Mouse (Mus musculus) layer of hippocampus, postnatal 14 days (tissue): ENCODE measurements around the gene Fgfr2. TPM values are rescaled to one million over a fixed set of nuclear protein-coding genes. Genes with fewer than 3 reads are reported as not detected.

Experiments
- DNase-seq, 2 experiments: peaks; one replicate each; pipeline ENCODE4 v3.0.0; 2021 to 2022; ENCODE audit warnings: low spot score in 2 of 2, mixed read lengths in 1 of 2
- total RNA-seq, 2 experiments: library from RNA; stranded (reverse); gene quantifications; 2 replicates each; pipeline ENCODE4 v1.2.3; 2021

Gene Fgfr2
- total RNA-seq, 2 experiments from 2014 or later: 38.3 to 40.2 TPM

- DNase-seq: no peak
Measured at GRCm38 (mm10) chr7:132437431-132437830, 685.7 kb downstream of the Fgfr2 start.

GRCm38 (mm10) chr7:132435486-132436055 is 687.6 kb downstream of the Fgfr2 start:
- no peak for DNase-seq

DNA sequence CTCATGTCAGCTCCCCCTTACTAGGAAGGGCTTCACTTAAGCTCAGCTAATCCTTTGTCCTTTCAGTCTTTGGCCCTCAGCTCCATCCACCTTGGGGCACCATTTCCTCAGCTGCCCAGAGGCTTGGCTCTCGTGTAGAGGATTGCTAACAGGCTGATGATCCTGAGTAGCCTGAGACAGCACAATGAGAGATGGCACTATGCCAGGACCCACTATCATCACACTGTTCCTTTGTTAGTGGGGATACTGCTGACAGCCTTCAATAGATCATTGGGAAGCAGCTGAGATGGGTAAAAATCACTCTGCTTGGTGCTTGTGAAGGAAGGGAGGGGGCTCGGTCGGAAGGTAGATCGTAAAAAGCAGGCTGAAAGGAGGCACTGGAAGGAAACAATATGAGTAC is 693.8 kb downstream of the Fgfr2 start:
- DNase-seq: no peak

- no peak for DNase-seq
Measured at GRCm38 (mm10) chr7:132428308-132428707, 694.8 kb downstream of the Fgfr2 start.

- DNase-seq: no peak
Measured at GRCm38 (mm10) chr7:132426069-132426468, 697.1 kb downstream of the Fgfr2 start.

- DNase-seq: no peak
Measured at GRCm38 (mm10) chr7:132425364-132425999, 697.7 kb downstream of the Fgfr2 start.

DNA sequence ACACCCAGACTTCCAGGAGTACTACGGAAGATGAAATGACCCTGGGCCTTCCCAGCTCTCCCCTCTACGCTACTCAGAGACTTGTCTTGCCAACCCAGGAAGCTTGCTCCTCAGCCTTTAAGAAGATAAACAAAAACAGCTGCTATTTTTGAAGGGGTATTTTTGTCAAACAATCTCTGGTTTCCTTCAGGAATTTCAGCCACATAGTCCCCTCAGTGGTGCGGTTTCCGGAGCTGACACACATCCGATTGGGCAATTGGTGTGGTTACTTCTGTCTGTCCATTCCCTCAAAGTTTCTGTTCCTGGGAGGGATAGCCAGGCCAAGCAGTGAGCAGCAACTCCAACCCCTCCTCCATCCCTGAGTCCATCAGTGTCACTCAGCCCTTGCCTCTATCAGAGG is 699.6 kb downstream of the Fgfr2 start:
- no peak for DNase-seq

DNA sequence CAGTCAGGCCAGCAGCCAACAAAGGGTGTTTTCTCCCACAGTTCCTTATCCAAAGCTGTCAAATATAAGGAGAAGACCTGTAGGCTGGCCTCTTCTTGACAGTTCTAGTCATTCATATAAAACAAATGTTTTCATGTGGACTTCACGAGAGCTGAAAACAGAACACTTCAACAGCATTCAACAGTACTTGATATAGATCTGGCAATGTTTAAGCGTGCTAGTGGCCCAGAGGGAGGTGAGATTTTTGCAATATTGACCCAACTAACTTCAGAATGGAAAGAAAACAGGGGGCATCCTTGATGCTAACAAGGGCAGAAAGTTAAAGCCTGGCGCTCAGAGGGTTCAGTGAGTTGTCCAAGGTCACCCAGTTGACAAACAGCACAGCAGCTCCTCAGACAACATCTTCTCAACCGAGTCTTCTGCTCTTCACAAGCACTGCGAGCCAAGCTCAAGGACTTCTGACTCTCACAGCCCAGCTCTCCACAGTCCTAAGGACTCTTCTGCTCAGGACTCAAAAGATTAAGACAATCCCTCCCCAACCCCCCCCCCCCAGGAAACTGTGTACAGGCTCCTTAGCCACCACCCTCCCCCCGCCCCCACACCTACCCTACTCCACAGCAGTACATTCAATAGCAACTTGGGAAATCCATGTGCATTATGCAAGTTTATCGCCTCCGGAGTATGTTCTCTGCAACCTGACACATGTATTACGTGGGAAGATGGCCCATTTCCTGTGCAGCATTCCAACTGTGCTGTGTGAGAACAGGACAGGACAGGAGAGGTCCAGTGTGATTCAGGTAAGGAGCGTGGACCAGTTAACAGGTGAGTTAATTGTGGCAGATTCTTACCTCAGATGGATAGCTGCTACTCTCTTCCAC is 703.5 kb downstream of the Fgfr2 start:
- DNase-seq: no peak

DNA sequence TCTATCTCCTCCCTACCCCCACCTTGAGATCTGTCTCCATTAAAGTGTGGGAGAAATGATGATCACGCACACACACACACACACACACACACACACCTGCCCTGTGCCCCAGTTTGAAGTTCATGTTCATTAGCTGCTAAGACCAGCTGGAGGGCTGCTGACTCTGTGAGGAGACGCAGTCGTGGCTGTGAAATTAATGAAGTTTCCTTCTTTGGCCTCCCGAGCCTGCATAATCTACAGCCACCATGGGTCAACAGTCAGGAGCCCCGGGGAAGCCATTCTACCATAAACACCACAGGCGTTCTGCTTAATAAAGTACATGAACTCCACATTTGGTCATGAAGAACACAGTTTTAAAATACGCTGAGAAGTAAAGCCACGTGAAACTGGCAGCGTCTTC is 706.3 kb downstream of the Fgfr2 start:
- no peak for DNase-seq

DNA sequence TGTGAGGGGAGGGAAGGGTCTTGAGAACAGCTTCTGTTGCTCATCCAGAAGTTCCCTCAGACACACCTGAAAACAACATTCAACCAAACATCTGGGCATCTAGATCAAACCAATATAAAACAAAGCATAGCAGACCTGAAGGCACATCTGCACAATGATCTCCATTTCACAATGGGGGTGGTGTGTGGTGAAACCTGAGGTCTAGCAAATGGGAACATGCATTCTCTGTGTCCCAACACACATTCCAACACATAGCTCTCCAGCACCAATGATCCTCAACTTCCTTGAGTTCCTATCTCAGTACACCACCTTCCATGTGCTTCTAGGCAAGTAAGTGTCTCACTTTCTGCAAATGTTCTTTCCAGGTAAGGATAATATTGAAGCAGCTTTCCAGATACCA is 707.3 kb downstream of the Fgfr2 start:
- DNase-seq: no peak

DNA sequence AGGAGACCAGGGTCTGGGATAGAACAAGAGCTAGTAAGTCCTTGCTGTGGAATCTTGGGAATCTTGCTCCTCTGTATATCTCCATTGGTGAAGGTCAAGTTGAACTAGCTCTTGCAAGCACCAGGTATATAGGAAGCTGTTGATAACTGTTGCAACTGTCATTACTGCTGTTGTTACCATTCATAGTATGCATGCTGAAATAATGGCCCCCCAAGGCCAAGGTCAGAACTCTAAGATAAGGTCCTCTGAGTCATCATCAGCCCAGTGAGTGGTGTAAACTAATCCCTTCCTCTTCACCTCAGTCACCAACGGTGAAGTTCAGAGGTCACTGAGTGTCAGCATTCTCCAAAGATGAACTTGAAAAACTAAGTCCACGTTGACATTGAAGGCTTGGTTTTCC is 710.6 kb downstream of the Fgfr2 start:
- no peak for DNase-seq

DNA sequence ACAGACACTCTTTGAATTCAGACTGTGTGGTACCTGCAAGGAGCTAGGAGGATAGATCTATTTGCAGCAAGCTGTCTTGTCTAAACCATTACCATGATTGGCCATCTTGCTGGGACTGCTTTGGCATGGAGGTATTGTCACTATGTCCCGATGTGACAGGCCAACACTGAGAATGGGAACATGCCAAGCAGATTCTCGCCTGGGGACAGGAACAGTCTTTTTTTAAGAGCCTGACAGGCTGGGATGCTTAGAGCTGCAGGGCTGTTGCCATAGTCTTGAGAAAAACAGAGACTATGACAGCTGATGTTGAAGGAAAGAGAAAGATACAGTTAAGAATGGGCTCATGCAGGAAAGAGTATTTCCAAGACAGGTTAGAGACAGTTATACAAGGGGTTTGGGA is 711.4 kb downstream of the Fgfr2 start:
- DNase-seq: no peak

DNA sequence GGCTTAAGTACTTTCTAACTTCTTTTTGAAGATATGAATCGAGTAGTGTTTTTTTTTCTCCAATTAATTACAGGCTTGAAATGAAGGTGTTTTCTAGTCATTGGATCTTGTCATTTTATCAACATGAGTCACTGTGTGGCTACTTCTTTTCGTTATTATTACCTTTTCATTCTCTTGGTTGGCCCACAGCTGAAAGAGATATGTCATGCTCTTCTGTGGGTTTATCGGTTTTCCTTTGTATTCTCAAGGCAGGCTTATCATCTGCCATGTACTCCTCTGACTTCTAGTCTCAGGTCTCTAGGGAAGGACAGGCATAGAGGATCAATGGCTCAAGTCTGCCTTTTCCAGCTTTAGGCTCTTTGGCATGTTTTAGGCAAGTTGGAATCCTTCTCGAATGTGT is 712.2 kb downstream of the Fgfr2 start:
- DNase-seq: no peak

- DNase-seq: no peak
Measured at GRCm38 (mm10) chr7:132409890-132410289, 713.3 kb downstream of the Fgfr2 start.

- DNase-seq: no peak
Measured at GRCm38 (mm10) chr7:132402377-132403084, 720.6 kb downstream of the Fgfr2 start.

DNA sequence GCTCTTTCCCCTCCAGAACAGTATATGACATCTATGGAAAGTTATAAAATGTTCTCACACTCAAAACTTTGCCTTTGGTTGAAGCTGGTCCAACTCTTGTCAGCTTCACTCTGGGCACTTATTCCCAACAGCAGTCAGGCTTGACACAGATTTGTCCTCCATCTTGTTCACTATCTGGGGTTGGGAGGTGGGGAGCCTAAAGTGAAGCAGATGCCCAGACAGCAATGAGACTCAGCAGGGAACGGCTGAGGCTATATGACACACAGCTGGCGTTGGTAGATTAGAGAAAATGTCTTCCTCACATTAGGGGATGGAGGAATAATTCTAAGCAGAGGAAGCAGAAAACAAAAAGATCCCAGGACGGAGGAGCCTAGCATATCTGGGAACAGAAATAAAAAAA is 724.7 kb downstream of the Fgfr2 start:
- DNase-seq: no peak

DNA sequence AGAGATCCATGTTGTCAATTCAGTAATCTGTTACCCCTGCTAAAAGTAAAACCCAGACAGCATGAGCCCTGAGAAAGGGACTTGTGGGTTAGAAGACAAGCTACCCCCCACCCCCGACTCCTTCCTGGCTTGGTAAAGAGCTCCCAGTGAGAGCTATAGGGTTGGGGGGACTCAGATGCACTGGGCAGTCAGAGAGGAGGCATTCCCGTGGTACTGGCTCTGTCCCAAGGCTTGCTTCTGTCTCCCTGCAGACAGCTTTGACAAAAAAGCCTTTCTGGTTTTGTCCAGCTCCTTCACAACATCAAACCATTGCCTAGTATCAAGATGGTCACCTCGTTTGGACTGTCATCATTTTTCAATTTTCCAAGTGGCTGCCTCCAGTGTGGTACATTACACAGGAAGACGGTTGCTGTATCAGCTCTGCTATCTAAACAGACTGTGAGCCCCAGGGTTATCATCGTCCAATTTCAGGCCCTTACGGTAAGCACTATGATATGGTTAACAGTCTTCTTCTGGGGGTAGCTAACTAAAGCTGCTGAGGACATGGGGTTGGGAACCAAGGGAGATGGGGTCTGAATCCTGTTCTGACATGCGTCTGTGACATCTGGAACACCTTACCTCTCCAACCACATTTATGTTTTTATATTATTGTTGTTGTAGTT is 726.4 kb downstream of the Fgfr2 start:
- no peak for DNase-seq

- no peak for DNase-seq
Measured at GRCm38 (mm10) chr7:132393582-132394175, 729.5 kb downstream of the Fgfr2 start.

DNA sequence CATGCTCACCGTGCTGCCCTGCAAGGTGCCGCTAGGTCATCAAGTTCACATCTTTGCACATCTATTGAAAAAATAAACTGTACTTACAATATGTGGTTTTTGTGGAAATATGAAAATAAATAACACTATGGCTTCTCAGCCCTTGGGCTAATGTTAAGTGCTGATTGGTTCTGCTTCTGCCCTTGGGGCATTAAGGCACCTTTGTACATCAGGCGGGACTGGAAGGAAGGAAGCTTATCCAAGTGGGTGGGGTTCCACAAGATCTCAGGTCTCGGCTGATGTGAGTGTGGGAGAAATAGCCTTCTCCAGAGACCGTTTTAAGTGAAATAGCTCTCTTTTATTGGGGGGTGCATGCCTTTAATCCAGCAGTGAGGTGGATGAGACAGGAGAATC is 730.1 kb downstream of the Fgfr2 start:
- DNase-seq: no peak

DNA sequence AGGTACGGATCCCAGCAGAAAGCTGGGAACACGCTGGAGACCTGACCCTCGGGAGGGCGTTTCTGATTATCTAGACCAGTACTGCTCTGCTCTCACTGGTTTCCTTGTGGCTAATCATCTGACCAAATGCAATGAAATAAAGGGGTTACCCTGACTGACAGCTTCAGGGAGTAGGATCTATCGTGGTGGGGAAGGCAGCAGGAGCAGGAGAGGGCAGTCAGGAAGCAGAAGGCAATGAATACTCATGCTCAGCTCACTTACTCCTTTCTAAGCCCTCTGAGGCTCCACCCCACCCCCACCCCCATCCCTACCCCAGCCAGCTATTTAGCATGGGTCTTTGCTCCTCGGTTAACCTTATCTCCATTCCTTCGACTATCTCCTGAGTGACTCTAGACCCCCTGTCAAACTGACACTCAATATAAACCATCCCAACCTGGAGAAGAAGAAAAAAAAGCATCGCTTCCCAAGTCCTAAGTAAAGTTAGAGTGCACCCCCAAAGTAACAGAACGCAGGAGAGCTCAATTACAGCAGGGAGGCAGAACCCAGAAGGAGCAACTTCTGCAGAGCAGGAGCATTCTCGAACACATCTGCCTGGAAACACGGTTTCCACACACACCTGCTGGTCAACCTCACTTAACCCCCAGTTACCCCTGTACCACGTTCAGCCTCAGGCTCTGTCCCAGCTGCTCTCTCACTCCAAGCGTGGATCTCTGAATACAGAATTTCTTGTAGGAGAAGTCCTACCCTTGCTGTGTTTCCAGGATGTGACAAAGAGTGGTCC is 730.7 kb downstream of the Fgfr2 start:
- no peak for DNase-seq
